ENCODE assay signal across 8 mouse cellular contexts in genomic region chr11:22710596-22710995, GRCm38 (mm10).
A peak's percentile ranks its signal among the peaks of the same experiment; 100 is the strongest.
DNase-seq lines count a peak whose midpoint lies in the region; ATAC-seq and TF ChIP-seq lines count a peak whose summit lies in the region.

No protein-coding gene starts in this region.

- TF ChIP-seq EP300 in stomach, postnatal 0 days (optimal IDR thresholded peaks at IDR 0.05), result no peak

- H3K9ac ChIP-seq in stomach, postnatal 0 days (ENCODE audit: low read length), result no peak overlapping the region

- no peaks in the 10 kb centered on the region for H3K9me3 ChIP-seq in stomach, postnatal 0 days (ENCODE audit: control insufficient read depth, low read length)

- H3K4me2 ChIP-seq in stomach, postnatal 0 days (replicated peaks; ENCODE audit: low read depth), result no peak overlapping the region

- peak; percentile 65 for TF ChIP-seq CTCF in stomach, postnatal 0 days (IDR thresholded peaks at IDR 0.05; ENCODE audit: low read depth)

- H3K27me3 ChIP-seq in stomach, postnatal 0 days (ENCODE audit: control insufficient read depth, insufficient read depth, low read length), result no peaks in the 10 kb centered on the region

- no peak overlapping the region for H3K4me3 ChIP-seq in stomach, postnatal 0 days (ENCODE audit: low read depth, low read length)

- DNase-seq in gastrocnemius, adult 18-20 months (ENCODE audit: low spot score), result peak; percentile 26
- DNase-seq in gastrocnemius, postnatal 10 days, result no peak
- DNase-seq in 3T3-L1 (ENCODE audit: low read depth, low spot score) (peak; percentile 82), MN1 (ENCODE audit: low spot score) (peak; percentile 63)
- DNase-seq in lung, postnatal 36 days, result peak; percentile 82
- no peak for DNase-seq in stomach, postnatal 0 days (ENCODE audit: low spot score)
- DNase-seq in ovary, adult 18-20 months (ENCODE audit: low spot score), result no peak

- ATAC-seq in granulocyte monocyte progenitor cell, adult 5-6 weeks (replicated peaks; ENCODE audit: poor library complexity, severe bottlenecking), result peak; percentile 96
- ATAC-seq in stomach, postnatal 0 days (ENCODE audit: low FRiP score, low TSS enrichment), result no peak

- no peak overlapping the region for H3K27ac ChIP-seq in stomach, postnatal 0 days (replicated peaks)

- H3K4me1 ChIP-seq in stomach, postnatal 0 days (replicated peaks; ENCODE audit: control insufficient read depth, insufficient read depth), result no peaks in the 10 kb centered on the region

- 86% methylated on average over 2 of the region's 2 CpGs for WGBS in stomach, postnatal 0 days

- no peaks in the 10 kb centered on the region for H3K36me3 ChIP-seq in stomach, postnatal 0 days (ENCODE audit: control insufficient read depth, insufficient read depth, low read length)

Comparison
In these comparisons a context has a peak if more than half of its experiments do, and no peak if none do; other contexts are left out.
1. DNase-seq: peak in gastrocnemius, adult 18-20 months (single experiment), 3T3-L1 (single experiment), MN1 (single experiment) and lung, postnatal 36 days (single experiment); none in gastrocnemius, postnatal 10 days (single experiment), stomach, postnatal 0 days (single experiment) and ovary, adult 18-20 months (single experiment).